Mouse (Mus musculus): ENCODE data around the gene Myl6.

- TF ChIP-seq CTCF (IDR thresholded peaks at IDR 0.05; ENCODE audit: low read depth, low read length) (no peak), POLR2AphosphoS5 (IDR thresholded peaks at IDR 0.05; ENCODE audit: insufficient replicate concordance, low read depth, low read length) (no peak), GATA2 (IDR thresholded peaks at IDR 0.05; ENCODE audit: borderline replicate concordance, low read depth, low read length) (no peak), GATA1 (IDR thresholded peaks at IDR 0.05; ENCODE audit: borderline replicate concordance, low read length) (no peak), TAL1 (conservative IDR thresholded peaks at IDR 0.05; ENCODE audit: low read depth, low read length) (no peak)
These were observed 34.3 kb downstream of the Myl6 start for GRCm38 (mm10) chr10:128459409-128460269.

All from G1E (cell line).